Mouse (Mus musculus) layer of hippocampus, adult 11-12 months (tissue): Measurements from ENCODE around the gene Ppid.
"Not testable (repeated sequence)": the region's sequence is repeated elsewhere in the genome, so short reads cannot be mapped to it uniquely, and the experiment has no call there.

Source experiments
- DNase-seq: peaks from one replicate; pipeline ENCODE4 v3.0.0; 2022; ENCODE audit warnings: low spot score

Gene Ppid

GRCm38 (mm10) chr3:79572399-79572798 lies 18.7 kb upstream of the Ppid start:
- no peak for DNase-seq

GRCm38 (mm10) chr3:79573376-79573775 lies 17.8 kb upstream of the Ppid start:
- not testable (repeated sequence) for DNase-seq

GRCm38 (mm10) chr3:79574336-79574735 lies 16.8 kb upstream of the Ppid start:
- DNase-seq = no peak

DNA sequence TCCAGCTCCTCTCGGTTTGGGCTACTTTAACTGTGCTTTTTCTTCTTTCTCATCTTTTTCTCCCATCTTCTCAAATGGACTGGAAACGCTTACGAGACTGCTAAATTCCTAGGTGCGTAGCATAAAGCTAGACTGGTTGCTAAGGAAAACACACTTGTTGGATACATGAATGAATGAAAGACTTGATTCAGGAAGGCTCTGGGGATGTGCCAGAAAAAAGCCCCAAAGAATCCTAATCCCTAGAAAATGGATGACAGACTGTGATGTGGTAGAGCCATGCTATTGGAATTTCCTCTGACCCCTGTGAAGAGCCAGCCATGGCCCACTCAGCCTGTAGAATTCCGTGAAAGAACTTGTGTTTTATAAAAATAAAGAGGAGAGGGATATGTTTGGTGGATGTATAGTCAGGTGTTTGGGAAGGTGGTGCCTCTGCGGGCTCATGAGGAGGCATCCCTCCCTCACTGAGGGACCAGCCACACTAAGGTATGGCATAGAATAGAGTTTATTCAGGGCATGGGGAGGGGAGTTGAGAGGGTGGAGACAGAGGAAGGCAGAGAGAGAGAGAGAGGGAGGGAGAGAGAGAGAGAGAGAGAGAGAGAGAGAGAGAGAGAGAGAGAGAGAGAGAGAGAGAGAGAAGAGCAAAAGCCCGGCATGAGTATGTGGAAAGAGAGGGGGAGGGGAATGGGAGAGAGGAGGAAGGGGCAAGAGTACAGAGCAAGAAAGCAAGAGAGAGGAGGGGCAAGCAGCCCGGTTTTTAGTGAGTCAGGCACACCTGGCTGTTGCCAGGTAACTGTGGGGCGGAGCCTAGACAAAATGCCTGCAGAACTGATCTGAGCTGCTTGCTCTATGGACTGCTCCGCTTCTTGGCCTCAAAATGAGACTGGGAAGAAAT lies 15.3 kb upstream of the Ppid start:
- no peak for DNase-seq

DNA sequence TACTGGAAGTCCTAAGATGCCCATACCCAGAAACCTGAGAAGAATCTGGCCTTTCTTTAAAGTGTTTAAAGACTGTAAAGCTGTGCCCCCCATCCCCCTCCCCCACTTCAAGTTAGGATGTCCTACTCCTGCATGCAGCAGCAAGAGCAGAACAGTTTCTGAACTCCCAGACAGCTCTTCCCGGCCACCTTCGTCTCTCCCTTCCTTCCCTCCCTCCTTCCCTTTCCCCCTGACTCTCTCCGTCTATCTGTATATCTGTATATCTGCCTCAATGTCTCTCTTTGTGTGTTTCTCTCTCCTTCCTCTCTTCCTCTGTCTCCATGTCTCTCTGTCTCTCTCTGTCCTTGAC lies 14.7 kb upstream of the Ppid start:
- DNase-seq = no peak

DNA sequence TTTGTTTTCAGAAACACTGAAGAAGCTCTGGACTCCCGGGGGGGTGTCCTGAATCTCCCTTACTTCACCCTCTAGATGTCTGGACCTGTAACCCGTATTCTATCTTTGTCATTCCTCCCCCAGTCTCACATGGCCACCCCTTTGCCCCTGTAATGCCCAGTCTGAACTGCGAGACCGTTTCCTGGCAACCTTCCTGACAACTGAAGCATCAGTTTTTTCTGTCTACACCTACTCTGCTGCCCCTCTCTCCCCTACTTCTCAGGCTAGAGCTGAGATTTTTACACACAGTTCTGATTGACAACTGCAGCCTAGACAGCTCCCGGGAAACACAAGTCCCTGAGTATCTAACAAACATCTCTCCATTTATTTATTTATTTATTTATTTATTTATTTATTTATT lies 14.3 kb upstream of the Ppid start:
- DNase-seq = no peak

DNA sequence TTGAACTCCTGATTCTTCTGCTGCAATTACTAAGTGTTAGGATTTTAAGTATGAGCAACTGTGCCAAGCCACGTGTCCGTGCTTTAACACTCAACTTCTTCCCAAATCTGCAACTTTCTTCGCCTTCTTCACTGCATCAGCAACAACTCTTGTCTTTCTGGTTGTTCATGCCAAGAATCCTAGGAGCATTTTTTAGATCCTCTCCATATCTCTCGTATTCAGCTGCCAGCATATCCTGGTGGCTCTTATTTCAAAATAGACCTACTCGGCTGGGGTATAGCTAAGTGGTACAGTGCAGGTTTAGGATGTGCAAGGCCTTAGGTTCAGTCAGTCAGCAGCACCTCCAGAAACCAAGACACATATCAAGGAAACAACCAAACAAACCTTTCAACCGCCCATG lies 13.5 kb upstream of the Ppid start:
- DNase-seq = no peak

GRCm38 (mm10) chr3:79578164-79578563 lies 13.0 kb upstream of the Ppid start:
- DNase-seq = no peak

- DNase-seq = no peak
Measured at GRCm38 (mm10) chr3:79579891-79580575, 11.1 kb upstream of the Ppid start.

GRCm38 (mm10) chr3:79586804-79587203 lies 4.3 kb upstream of the Ppid start:
- peak; percentile 95 for DNase-seq

DNA sequence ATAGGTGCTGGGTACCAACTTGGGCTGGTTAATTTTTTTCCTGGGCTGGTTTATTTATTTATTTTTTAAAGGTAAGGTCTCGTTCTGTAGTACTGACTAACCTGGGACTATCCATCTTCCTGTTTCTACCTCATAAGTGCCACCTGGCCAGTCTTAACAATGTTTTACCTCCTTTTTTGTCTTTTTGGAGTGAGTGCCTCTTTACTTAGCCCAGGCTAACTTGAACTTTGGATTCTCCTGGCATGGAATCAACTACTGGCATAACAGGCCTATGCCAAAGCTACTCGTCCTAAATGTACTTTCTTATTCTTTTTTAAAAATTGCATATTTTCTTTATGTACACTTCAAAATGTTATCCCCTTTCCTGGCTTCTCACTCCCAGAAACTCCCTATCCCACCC lies 1.5 kb upstream of the Ppid start:
- DNase-seq = no peak

DNA sequence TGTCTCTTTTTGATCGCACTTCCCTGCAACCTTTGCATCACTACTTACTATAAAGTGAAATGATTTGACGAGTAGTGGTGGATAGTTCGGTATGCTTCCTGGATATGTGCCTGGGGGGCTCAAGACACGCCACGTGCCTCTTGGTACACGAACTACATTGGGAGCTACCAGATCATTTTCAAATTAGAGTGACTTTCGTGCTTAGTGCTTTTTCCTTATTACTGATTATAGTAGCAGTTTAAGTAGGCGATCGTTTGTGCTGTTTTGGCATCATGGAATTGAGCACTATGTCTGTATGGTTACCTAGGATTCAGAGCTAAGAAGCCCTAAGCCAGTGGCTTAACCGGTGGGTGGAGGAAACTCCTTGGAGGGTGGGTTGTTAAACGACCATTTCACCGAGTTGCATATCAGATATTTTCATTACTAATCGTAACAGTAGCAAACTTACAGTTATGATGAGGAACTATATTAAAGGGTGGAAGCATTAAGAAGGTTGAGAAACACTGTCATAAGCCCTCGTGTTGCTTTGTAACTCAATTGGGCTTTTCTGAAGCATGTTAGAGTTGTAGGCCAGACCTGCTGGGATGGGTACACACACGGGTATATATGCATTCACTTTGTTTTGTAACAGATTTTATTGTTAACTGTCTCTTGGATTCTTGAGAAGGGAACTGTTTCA lies 790 bp downstream of the Ppid start:
- DNase-seq = no peak

DNA sequence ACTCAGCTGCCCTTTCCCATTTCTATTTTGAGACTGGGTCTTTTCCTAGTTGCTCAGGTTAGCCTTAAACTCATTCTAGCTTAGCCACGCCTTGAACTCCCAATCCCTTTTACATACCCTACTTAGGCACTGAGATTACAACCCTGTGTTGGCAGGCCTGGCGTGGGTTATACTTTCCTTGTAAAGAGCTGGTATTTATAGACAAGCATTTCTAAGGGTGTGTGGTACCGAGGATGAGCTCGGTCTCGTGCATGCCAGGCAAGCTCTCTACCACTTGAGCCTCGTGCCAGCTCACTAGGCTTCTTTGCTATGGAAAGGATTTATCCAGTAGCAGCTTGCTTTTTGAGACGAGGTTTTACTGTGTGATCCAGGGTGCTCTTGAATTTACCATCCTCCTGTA lies 4.3 kb downstream of the Ppid start:
- DNase-seq = no peak

GRCm38 (mm10) chr3:79609886-79610285 lies 18.7 kb downstream of the Ppid start:
- DNase-seq = no peak

DNA sequence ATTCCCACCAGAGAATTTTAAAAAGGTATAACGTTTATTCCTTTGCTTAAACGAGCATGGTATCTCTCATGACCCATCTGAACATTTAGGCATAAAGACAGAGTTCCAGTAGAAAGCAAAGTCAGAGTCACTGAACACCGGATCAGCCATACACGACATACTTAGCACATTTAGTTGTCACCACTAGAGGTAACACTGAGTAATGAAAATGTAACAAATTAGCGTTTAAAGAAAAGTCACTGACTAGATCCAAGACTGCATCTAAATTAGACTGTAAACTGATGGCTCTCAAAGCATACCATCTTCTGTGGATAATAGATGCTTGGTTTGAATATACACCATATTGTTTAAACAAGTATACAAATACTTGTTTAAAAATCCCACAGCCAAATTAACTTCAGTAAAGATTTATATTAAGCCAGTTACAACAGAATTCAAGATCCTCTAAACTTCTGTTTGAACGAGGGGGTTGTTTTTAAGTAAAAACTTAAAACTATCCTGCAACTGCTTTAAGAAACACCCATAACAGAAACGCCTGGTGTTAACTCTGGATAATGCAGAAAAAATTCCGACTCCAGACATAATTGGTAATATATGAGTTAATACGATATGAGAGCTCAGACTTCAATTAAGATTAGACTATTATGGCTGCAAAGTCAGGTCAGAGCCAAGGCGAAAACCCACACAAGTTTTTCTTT lies 36.5 kb downstream of the Ppid start:
- DNase-seq = no peak

DNA sequence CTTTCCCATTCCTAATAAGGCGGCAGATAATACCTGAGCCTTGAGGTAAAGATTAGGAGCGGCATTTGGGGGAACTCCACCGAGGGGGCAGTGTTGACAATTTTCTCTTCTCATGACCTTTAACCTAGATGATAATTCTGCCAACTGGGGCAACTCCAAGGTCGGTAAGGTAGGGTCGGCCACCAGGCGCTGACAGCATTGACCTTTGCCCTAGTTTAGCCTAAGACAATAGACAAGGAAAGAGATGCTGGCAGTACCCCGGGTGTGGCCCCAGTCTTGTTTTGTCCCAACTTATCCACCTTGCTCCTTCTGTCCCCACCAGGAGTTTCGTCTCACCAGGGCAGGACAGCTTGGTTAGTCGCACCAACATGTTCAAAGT lies 37.0 kb downstream of the Ppid start:
- no peak for DNase-seq

GRCm38 (mm10) chr3:79628561-79629415 lies 37.6 kb downstream of the Ppid start, which contains the start of gene 4930579G24Rik:
4930579G24Rik (plus strand) TSS chr3:79629079.
- DNase-seq = peak; percentile 98

- peak; percentile 76 for DNase-seq
Measured at GRCm38 (mm10) chr3:79629416-79629730, 38.2 kb downstream of the Ppid start, which contains the start of gene Etfdh. Etfdh (minus strand) TSS chr3:79629500.

GRCm38 (mm10) chr3:79652129-79652528 lies 61.0 kb downstream of the Ppid start:
- no peak for DNase-seq
